Mouse (Mus musculus): ENCODE measurements around the gene Ctps. TPM values are rescaled to one million over a fixed set of nuclear protein-coding genes. Genes with fewer than 3 reads are reported as not detected.
"Not testable (repeated sequence)": the region's sequence is repeated elsewhere in the genome, so short reads cannot be mapped to it uniquely, and the experiment has no call there.

The Ctps gene
- polyA plus RNA-seq, 1 experiment from 2014 or later, result 91.0 TPM

- ATAC-seq (ENCODE audit: low FRiP score); H3K27me3 ChIP-seq; H3K4me2 ChIP-seq (replicated peaks); H3K9me3 ChIP-seq (replicated peaks); H3K27ac ChIP-seq; H3K4me3 ChIP-seq; H3K9ac ChIP-seq; H3K36me3 ChIP-seq; H3K4me1 ChIP-seq: not testable (repeated sequence)
- WGBS, result 96% methylated on average over 1 of the region's 1 CpGs
Observed at GRCm38 (mm10) chr4:120596210-120596609, 26.1 kb upstream of the Ctps start.

DNA sequence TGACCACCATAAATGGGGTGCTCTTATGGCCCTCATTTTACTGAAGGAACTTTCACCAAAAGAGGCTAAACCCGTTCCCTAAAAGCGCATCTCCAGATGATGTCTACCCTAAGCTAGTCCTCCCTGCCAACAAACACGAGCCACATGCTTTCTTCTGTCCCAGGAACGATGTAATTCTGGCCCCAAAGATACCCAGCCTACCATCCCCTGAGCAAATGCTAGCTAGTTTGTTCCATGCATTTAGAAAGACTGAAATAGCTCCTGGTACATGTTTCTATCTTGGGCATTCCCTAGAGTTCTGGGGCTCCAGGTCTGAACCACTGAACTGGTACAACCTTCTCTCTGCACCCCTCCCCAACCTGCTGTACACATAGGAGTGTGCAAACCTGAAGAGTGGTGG is 20.9 kb upstream of the Ctps start:
- H3K27ac ChIP-seq, result no peak overlapping the region
- H3K27me3 ChIP-seq, result peaks cover 19% of the 10 kb centered on the region
- H3K4me3 ChIP-seq, result no peak overlapping the region
- H3K36me3 ChIP-seq, result no peaks in the 10 kb centered on the region
- H3K9me3 ChIP-seq (replicated peaks), result no peaks in the 10 kb centered on the region
- peaks cover 10% of the 10 kb centered on the region for H3K4me1 ChIP-seq
- no peak for ATAC-seq (ENCODE audit: low FRiP score)
- H3K9ac ChIP-seq, result no peak overlapping the region
- WGBS, result 83% methylated on average over 4 of the region's 4 CpGs
- H3K4me2 ChIP-seq (replicated peaks), result no peak overlapping the region

DNA sequence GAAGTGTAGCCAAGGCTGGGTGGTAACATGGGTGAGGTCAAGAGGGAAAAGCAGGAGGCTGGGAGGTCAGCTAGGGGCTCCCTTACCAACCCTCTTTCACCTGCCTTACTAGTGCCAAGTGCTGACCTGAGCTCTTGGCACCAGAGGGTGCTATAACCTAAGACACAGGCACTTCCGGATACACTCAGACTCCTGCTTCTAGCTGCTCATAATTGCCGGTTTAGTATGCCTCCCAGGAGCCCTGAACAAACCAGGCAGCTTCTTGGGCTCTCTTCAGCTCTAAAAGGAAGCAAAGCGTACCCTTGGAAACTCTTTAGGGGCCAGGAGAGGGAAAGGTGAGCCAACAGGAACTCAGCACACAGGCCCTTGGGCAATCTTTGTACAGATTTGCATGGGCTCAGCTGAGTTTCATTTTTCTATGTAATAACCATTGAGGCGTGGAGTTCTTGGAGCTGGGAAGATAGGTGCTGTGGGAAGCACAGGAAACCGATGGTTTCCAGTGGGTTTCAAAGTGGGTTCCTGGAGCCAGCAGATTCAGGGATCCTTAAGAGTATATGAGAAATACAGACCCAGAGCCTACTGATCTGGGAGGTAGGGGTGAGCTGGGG is 19.8 kb upstream of the Ctps start:
- H3K4me2 ChIP-seq (replicated peaks), result no peak overlapping the region
- H3K27me3 ChIP-seq, result peaks cover 19% of the 10 kb centered on the region
- 36% methylated on average over 5 of the region's 5 CpGs for WGBS
- H3K36me3 ChIP-seq, result no peaks in the 10 kb centered on the region
- no peak overlapping the region for H3K4me3 ChIP-seq
- no peak overlapping the region for H3K27ac ChIP-seq
- H3K9ac ChIP-seq, result no peak overlapping the region
- peaks cover 10% of the 10 kb centered on the region for H3K4me1 ChIP-seq
- H3K9me3 ChIP-seq (replicated peaks), result no peaks in the 10 kb centered on the region
- ATAC-seq (ENCODE audit: low FRiP score), result peak; percentile 84

DNA sequence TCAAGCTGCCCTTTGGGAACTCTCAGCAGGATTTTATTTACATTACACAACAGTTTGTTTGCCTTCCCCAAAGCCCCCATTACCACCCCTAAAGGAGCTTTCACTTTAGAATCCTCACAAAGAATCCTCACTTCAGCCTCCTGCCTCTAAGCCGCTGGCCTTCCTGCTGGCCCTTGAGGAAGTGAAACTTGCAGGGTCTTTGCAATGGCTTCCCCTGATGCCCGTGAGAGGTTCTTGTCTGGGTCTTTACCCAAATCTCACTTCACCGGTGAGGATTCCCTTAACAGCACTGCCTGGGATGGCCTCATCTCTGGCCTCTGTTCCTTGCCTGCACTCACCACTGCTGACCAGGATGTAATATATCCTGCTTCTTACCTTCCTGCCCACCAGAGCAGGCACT is 19.0 kb upstream of the Ctps start:
- H3K9ac ChIP-seq, result no peak overlapping the region
- H3K4me3 ChIP-seq, result no peak overlapping the region
- H3K4me2 ChIP-seq (replicated peaks), result no peak overlapping the region
- peaks cover 19% of the 10 kb centered on the region for H3K27me3 ChIP-seq
- H3K9me3 ChIP-seq (replicated peaks), result no peaks in the 10 kb centered on the region
- 11% methylated on average over 3 of the region's 3 CpGs for WGBS
- H3K4me1 ChIP-seq, result peaks cover 10% of the 10 kb centered on the region
- ATAC-seq (ENCODE audit: low FRiP score), result no peak
- H3K36me3 ChIP-seq, result no peaks in the 10 kb centered on the region
- no peak overlapping the region for H3K27ac ChIP-seq

GRCm38 (mm10) chr4:120588445-120588844 is 18.4 kb upstream of the Ctps start, which contains the start of gene Gm8439:
TSS of gene Gm8439 (plus strand) at chr4:120588745.
- Histone ChIP-seq H3K4me3 (no peak within 1 kb of the TSS), H3K27ac (no peak within 1 kb of the TSS)

GRCm38 (mm10) chr4:120586986-120587385 is 16.9 kb upstream of the Ctps start:
- Histone ChIP-seq H3K27me3 (peaks cover 19% of the 10 kb centered on the region), H3K4me1 (peaks cover 15% of the 10 kb centered on the region), H3K36me3 (no peaks in the 10 kb centered on the region), H3K4me3 (no peak overlapping the region), H3K9me3 (replicated peaks) (no peaks in the 10 kb centered on the region), H3K4me2 (replicated peaks) (no peak overlapping the region), H3K9ac (no peak overlapping the region), H3K27ac (no peak overlapping the region)
- 60% methylated on average over 1 of the region's 1 CpGs for WGBS
- no peak for ATAC-seq (ENCODE audit: low FRiP score)

More at GRCm38 (mm10) chr4:120588445-120588844, 18.4 kb upstream of the Ctps start, which contains the start of gene Gm8439:
- no peaks in the 10 kb centered on the region for H3K9me3 ChIP-seq (replicated peaks)
- no peak within 1 kb of the TSS for H3K9ac ChIP-seq
- H3K4me2 ChIP-seq (replicated peaks), result no peak within 1 kb of the TSS
- H3K36me3 ChIP-seq, result no peaks in the 10 kb centered on the region
- peaks cover 10% of the 10 kb centered on the region for H3K4me1 ChIP-seq
- 22% methylated on average over 4 of the region's 4 CpGs for WGBS
- peaks cover 19% of the 10 kb centered on the region for H3K27me3 ChIP-seq
- no peak for ATAC-seq (ENCODE audit: low FRiP score)

DNA sequence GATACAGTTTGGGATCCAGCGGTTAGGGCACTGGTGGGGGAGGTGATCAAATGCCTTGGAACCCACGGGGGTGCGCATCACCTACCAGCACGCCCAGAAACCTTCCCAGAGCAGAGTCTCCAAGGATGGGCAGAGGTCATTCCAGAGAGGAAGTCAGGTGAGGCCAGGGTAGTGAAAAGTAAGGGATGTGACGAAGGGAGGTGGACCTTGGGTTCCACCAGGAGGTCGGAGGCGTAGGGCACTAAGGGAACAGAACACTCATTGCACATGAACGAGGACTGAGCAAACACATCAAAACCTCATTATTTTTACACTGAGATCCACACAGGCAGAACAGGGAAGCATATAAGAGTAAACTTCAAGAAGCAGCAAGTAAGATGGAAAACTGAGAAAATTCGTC is 11.6 kb upstream of the Ctps start:
- no peak for ATAC-seq (ENCODE audit: low FRiP score)
- H3K36me3 ChIP-seq, result no peaks in the 10 kb centered on the region
- H3K27me3 ChIP-seq, result no peaks in the 10 kb centered on the region
- 0 out of 2 replicates have a peak, but pooled peaks cover 5% of the 10 kb centered on the region for H3K4me1 ChIP-seq
- no peak overlapping the region for H3K4me2 ChIP-seq (replicated peaks)
- no peaks in the 10 kb centered on the region for H3K9me3 ChIP-seq (replicated peaks)
- H3K4me3 ChIP-seq, result no peak overlapping the region
- WGBS, result 84% methylated on average over 9 of the region's 9 CpGs
- H3K27ac ChIP-seq, result no peak overlapping the region
- no peak overlapping the region for H3K9ac ChIP-seq

DNA sequence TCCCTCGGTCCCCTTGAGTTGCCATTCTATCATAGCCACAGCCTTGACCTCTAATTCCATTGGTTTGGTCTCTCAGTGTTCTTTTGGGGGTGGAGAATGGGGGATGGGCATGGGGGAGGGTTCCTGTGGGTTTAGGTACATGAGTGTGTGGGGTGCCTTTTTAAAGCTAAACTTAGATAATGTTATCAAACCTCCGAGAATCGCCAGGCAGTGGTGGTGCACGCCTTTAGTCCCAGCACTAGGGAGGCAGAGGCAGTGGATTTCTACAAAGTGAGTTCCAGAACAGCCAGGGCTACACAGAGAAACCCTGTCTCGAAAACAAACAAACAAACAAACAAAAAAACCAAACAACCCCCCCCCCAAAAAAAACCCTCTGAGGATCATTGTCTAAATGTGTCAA is 10.8 kb upstream of the Ctps start:
- Histone ChIP-seq H3K4me3 (no peak overlapping the region), H3K9ac (no peak overlapping the region), H3K9me3 (replicated peaks) (no peaks in the 10 kb centered on the region), H3K36me3 (no peaks in the 10 kb centered on the region), H3K4me1 (0 out of 2 replicates have a peak, but pooled peaks cover 5% of the 10 kb centered on the region), H3K4me2 (replicated peaks) (no peak overlapping the region), H3K27ac (no peak overlapping the region), H3K27me3 (no peaks in the 10 kb centered on the region)
- WGBS, result 86% methylated on average over 5 of the region's 5 CpGs
- no peak for ATAC-seq (ENCODE audit: low FRiP score)

- no peak overlapping the region for H3K4me2 ChIP-seq (replicated peaks)
- no peak overlapping the region for H3K27ac ChIP-seq
- H3K27me3 ChIP-seq, result no peaks in the 10 kb centered on the region
- peaks cover 19% of the 10 kb centered on the region for H3K4me1 ChIP-seq
- no peaks in the 10 kb centered on the region for H3K36me3 ChIP-seq
- H3K4me3 ChIP-seq, result no peak overlapping the region
- ATAC-seq (ENCODE audit: low FRiP score), result no peak
- no peaks in the 10 kb centered on the region for H3K9me3 ChIP-seq (replicated peaks)
- 78% methylated on average over 3 of the region's 3 CpGs for WGBS
- H3K9ac ChIP-seq, result no peak overlapping the region
Observed at GRCm38 (mm10) chr4:120571691-120572090, 1.6 kb upstream of the Ctps start.

DNA sequence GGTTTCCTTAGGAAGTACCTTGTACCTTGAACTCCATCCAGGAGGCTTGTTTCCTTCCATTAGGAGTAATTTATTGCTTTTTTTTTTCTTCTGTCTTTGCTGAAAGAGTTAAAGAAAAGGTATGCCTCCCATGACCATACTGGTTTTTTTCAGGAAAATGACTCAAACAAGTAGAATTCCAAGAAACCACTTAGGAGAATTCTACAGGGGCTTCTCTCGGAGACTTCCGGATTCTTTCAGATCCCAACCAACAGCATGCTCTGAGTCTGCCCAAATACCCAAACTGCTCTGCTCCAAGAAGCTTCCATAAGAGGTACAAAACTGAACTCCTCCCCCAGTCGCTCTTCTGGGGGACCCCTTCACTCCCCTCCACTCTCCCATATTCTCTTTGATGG is 991 bp upstream of the Ctps start:
- H3K27ac ChIP-seq, result no peak overlapping the region
- WGBS, result 72% methylated on average over 3 of the region's 3 CpGs
- H3K4me3 ChIP-seq, result peak overlapping the region; percentile 63; the same call in 1 of the 2 replicates
- H3K27me3 ChIP-seq, result no peaks in the 10 kb centered on the region
- H3K4me1 ChIP-seq, result peaks cover 19% of the 10 kb centered on the region
- no peaks in the 10 kb centered on the region for H3K36me3 ChIP-seq
- H3K4me2 ChIP-seq (replicated peaks), result peak overlapping the region; percentile 79
- no peaks in the 10 kb centered on the region for H3K9me3 ChIP-seq (replicated peaks)
- peak overlapping the region; percentile 79; the same call in 1 of the 2 replicates for H3K9ac ChIP-seq
- no peak for ATAC-seq (ENCODE audit: low FRiP score)

- Histone ChIP-seq H3K27ac (peak overlapping the region; percentile 90), H3K36me3 (no peaks in the 10 kb centered on the region), H3K4me3 (peak overlapping the region; percentile 63), H3K4me2 (replicated peaks) (peak overlapping the region; percentile 79), H3K9me3 (replicated peaks) (no peaks in the 10 kb centered on the region), H3K9ac (peak overlapping the region; percentile 79), H3K4me1 (peaks cover 19% of the 10 kb centered on the region), H3K27me3 (no peaks in the 10 kb centered on the region)
- peak; percentile 75 for ATAC-seq (ENCODE audit: low FRiP score)
- WGBS, result 2% methylated on average over 27 of the region's 27 CpGs
Observed at GRCm38 (mm10) chr4:120570438-120571069, 478 bp upstream of the Ctps start.

GRCm38 (mm10) chr4:120569025-120569424 is 1.1 kb downstream of the Ctps start:
- no peak for ATAC-seq (ENCODE audit: low FRiP score)
- H3K4me1 ChIP-seq, result peaks cover 19% of the 10 kb centered on the region
- peak overlapping the region; percentile 79 for H3K4me2 ChIP-seq (replicated peaks)
- no peaks in the 10 kb centered on the region for H3K9me3 ChIP-seq (replicated peaks)
- no peaks in the 10 kb centered on the region for H3K27me3 ChIP-seq
- peaks cover 13% of the 10 kb centered on the region for H3K36me3 ChIP-seq
- peak overlapping the region; percentile 90; the same call in 1 of the 2 replicates for H3K27ac ChIP-seq
- peak overlapping the region; percentile 63 for H3K4me3 ChIP-seq
- peak overlapping the region; percentile 79 for H3K9ac ChIP-seq
- 9% methylated on average over 4 of the region's 4 CpGs for WGBS

DNA sequence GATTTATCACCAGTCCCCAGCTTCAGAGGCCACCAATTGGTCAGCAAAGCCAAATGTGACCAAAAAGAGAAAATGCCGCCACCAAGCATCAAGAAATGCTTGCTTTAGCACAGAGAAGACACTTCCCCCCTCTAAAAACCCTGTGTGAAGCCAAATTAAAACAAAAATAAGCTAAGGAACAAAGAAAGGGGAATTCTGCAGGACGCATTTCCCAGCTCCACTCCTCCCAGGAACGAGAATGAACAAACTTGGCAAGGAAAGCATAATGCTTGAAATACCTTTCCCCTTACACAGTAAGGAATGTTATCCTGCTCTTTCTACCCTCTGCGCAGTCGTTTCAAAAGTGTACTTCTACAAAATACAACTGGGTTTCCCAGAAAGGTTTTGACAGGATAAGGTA is 2.1 kb downstream of the Ctps start:
- H3K4me3 ChIP-seq, result no peak overlapping the region
- no peak for ATAC-seq (ENCODE audit: low FRiP score)
- peak overlapping the region; percentile 29; the same call in 1 of the 2 replicates for H3K9ac ChIP-seq

More for the DNA sequence above, 2.1 kb downstream of the Ctps start:
- peak overlapping the region; percentile 79 for H3K4me2 ChIP-seq (replicated peaks)
- H3K9me3 ChIP-seq (replicated peaks), result no peaks in the 10 kb centered on the region
- H3K27ac ChIP-seq, result no peak overlapping the region
- no peaks in the 10 kb centered on the region for H3K27me3 ChIP-seq
- peaks cover 19% of the 10 kb centered on the region for H3K4me1 ChIP-seq
- peaks cover 23% of the 10 kb centered on the region for H3K36me3 ChIP-seq
- 61% methylated on average over 5 of the region's 5 CpGs for WGBS

Data from hindbrain, embryonic 12.5 days (tissue).